Mouse (Mus musculus): ENCODE measurements around the gene Gabra3. TPM values are rescaled to one million over a fixed set of nuclear protein-coding genes. Genes with fewer than 3 reads are reported as not detected.

Gabra3 gene
- polyA plus RNA-seq (2015; fragmentation: Nextera tagmentation; extraction: Ambion mirVana), result 2.6 TPM in 2 replicates

DNA sequence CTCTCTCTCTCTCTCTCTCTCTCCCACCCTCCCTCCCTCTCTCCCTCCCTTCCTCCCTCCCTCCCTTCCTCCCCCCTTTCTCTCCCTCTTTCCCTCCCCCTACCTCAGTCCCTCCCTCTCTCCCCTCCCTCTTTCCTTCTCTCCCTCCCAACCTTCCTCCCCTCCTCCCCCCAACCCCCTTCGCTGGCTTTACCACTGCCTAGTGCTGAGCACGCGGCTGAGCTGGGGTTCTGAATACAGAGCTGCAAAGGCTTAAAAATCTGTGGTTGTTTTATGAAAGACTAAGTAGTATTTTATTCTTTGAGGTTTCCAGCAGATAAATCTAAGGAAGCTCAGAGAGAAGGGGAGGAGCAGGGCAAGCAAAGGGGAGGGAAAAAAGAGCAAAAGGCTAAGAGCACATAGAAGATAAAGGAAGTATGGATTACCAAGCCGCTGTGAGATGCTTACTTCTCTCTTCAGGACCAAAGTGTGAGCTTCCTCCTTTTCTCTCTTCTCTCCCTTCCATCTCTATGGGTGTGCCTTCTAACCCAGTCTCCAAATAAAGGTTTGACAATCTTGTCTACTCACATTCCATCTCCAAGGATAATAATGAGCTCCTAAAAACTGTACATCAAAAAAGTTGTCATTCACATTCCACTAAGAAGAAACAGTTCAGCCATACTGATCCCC lies at the start of gene Gabra3:
TSS of gene Gabra3 (minus strand) at position 619 of the 669 bp plus-strand sequence.
- Histone ChIP-seq H3K27ac (no peak within 1 kb of the TSS), H3K4me2 (peak within 1 kb of the TSS; percentile 55), H3K9ac (no peak within 1 kb of the TSS), H3K4me1 (no peaks in the 10 kb centered on the region), H3K9me3 (replicated peaks) (no peaks in the 10 kb centered on the region), H3K4me3 (replicated peaks) (peak within 1 kb of the TSS; percentile 35), H3K36me3 (no peaks in the 10 kb centered on the region), H3K27me3 (peaks cover 21% of the 10 kb centered on the region)
- 17% methylated on average over 4 of the region's 4 CpGs for WGBS
- ATAC-seq (replicated peaks; ENCODE audit: low FRiP score), result 0 out of 2 replicates have a peak, but pooled peaks have one; percentile 58

DNA sequence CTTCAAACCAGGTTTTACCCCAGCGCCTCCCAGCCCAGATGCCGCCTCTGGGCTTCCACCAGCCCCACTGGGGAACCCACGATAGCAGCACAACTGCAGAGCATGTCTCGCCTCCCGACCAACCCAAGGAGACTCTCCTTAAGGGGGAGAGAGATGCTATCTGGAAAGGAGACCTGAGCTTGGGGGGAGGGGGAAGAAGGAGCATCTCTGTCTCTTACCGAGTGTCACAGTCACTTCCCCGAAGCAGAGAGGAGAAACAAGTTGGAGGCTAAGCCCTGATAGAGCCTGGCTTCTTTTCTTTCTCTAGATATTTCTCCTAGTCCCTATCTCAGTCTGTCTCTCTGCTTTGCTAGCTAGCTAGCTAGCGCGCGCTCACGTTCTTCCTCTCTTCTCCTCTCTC lies 859 bp downstream of the Gabra3 start:
- Histone ChIP-seq H3K27me3 (peaks cover 24% of the 10 kb centered on the region), H3K9me3 (replicated peaks) (no peaks in the 10 kb centered on the region), H3K4me2 (peak overlapping the region; percentile 55), H3K4me3 (replicated peaks) (peak overlapping the region; percentile 35), H3K36me3 (no peaks in the 10 kb centered on the region), H3K4me1 (no peaks in the 10 kb centered on the region), H3K9ac (no peak overlapping the region), H3K27ac (no peak overlapping the region)
- ATAC-seq (replicated peaks; ENCODE audit: low FRiP score), result 0 out of 2 replicates have a peak, but pooled peaks have one; percentile 15
- WGBS, result 25% methylated on average over 11 of the region's 11 CpGs

- H3K27ac ChIP-seq, result no peak overlapping the region
- H3K4me1 ChIP-seq, result no peaks in the 10 kb centered on the region
- H3K27me3 ChIP-seq, result peaks cover 24% of the 10 kb centered on the region
- no peak overlapping the region for H3K9ac ChIP-seq
- 28% methylated on average over 5 of the region's 5 CpGs for WGBS
- H3K36me3 ChIP-seq, result no peaks in the 10 kb centered on the region
- H3K9me3 ChIP-seq (replicated peaks), result no peaks in the 10 kb centered on the region
- H3K4me3 ChIP-seq (replicated peaks), result peak overlapping the region; percentile 35
- 0 out of 2 replicates have a peak, but pooled peaks have one; percentile 12 for ATAC-seq (replicated peaks; ENCODE audit: low FRiP score)
- H3K4me2 ChIP-seq, result peak overlapping the region; percentile 55
Measured at GRCm38 (mm10) chrX:72655381-72655780, 1.3 kb downstream of the Gabra3 start.

DNA sequence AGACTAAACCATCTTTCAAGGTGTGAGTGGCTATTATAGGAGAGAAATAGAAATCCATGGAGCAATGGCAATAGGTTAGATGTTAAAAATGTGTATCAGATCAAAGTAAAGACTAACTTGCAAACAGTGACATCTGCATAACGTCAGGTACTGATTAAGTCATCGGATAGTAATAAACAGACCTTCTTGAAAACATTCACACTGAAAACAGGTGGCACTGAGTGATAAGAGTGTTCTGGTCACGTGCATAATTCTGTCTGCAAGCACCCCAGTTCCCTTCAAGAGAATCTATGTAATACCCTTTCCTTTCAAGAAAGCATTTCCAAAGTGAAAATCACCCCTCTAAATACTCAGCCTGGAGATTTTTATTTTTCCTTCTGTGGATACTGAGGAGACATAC lies 6.0 kb downstream of the Gabra3 start:
- Histone ChIP-seq H3K27me3 (peaks cover 20% of the 10 kb centered on the region), H3K36me3 (no peaks in the 10 kb centered on the region), H3K4me2 (no peak overlapping the region), H3K27ac (no peak overlapping the region), H3K4me3 (replicated peaks) (no peak overlapping the region), H3K4me1 (no peaks in the 10 kb centered on the region), H3K9me3 (replicated peaks) (no peaks in the 10 kb centered on the region), H3K9ac (no peak overlapping the region)
- ATAC-seq (replicated peaks; ENCODE audit: low FRiP score), result no peak
- WGBS, result 69% methylated on average over 3 of the region's 3 CpGs

- no peak overlapping the region for H3K9ac ChIP-seq
- no peak overlapping the region for H3K4me3 ChIP-seq (replicated peaks)
- H3K4me1 ChIP-seq, result no peaks in the 10 kb centered on the region
- no peak overlapping the region for H3K4me2 ChIP-seq
- 43% methylated on average over 2 of the region's 2 CpGs for WGBS
- no peaks in the 10 kb centered on the region; the same call in 1 of the 2 replicates for H3K27me3 ChIP-seq
- no peak for ATAC-seq (replicated peaks; ENCODE audit: low FRiP score)
- no peaks in the 10 kb centered on the region for H3K36me3 ChIP-seq
- H3K9me3 ChIP-seq (replicated peaks), result no peaks in the 10 kb centered on the region
- no peak overlapping the region for H3K27ac ChIP-seq
Measured at GRCm38 (mm10) chrX:72644691-72645090, 12.0 kb downstream of the Gabra3 start.

- Histone ChIP-seq H3K9me3 (replicated peaks) (no peaks in the 10 kb centered on the region), H3K4me2 (no peak overlapping the region), H3K4me1 (no peaks in the 10 kb centered on the region), H3K27me3 (no peaks in the 10 kb centered on the region), H3K9ac (no peak overlapping the region), H3K27ac (no peak overlapping the region), H3K4me3 (replicated peaks) (no peak overlapping the region), H3K36me3 (no peaks in the 10 kb centered on the region)
- ATAC-seq (replicated peaks; ENCODE audit: low FRiP score), result no peak
- WGBS, result 84% methylated on average over 5 of the region's 5 CpGs
Measured at GRCm38 (mm10) chrX:72497284-72497683, 159.4 kb downstream of the Gabra3 start.

- Histone ChIP-seq H3K4me2 (no peak overlapping the region), H3K4me3 (replicated peaks) (no peak overlapping the region), H3K36me3 (no peaks in the 10 kb centered on the region), H3K9ac (no peak overlapping the region), H3K9me3 (replicated peaks) (no peaks in the 10 kb centered on the region), H3K4me1 (no peaks in the 10 kb centered on the region), H3K27ac (no peak overlapping the region), H3K27me3 (no peaks in the 10 kb centered on the region; the same call in 1 of the 2 replicates)
- 80% methylated on average over 2 of the region's 2 CpGs for WGBS
- ATAC-seq (replicated peaks; ENCODE audit: low FRiP score), result no peak
Measured at GRCm38 (mm10) chrX:72489806-72490205, 166.8 kb downstream of the Gabra3 start.

DNA sequence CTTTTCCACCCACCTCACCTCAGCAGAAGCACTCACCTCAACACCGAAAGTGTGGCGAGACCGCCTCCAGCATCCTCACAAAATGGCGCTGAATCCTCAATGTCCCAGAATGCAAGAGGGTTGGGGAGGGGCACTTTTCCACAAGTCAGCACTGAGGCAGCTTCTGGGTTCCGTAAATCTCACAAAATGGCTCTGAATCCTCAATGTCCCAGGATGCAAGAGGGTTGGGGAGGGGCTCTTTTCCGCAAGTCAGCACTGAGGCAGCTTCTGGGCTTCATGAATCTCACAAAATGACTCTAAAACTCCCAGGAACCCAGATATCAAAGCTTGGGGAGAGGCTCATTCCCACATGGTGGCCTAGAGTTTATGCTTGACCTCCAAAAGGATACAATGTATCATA lies 269.9 kb downstream of the Gabra3 start, which contains the start of gene Magea10:
TSS of gene Magea10 (minus strand) at position 101 of the 400 bp plus-strand sequence.
- Histone ChIP-seq H3K27me3 (peaks cover 4% of the 10 kb centered on the region; the same call in 1 of the 2 replicates), H3K9ac (no peak within 1 kb of the TSS), H3K27ac (no peak within 1 kb of the TSS), H3K36me3 (no peaks in the 10 kb centered on the region), H3K4me3 (replicated peaks) (no peak within 1 kb of the TSS), H3K9me3 (replicated peaks) (no peaks in the 10 kb centered on the region), H3K4me2 (no peak within 1 kb of the TSS), H3K4me1 (no peaks in the 10 kb centered on the region)
- no peak for ATAC-seq (replicated peaks; ENCODE audit: low FRiP score)
- WGBS, result 89% methylated on average over 6 of the region's 6 CpGs

MicroRNAs within 50 kb of the gene (microRNA counts, 519-probe panel; counts per million panel counts)
- 2,759 counts per million, percentile 67 among the panel's probes with 10 or more counts for microRNA mmu-miR-105
- 1,763 counts per million, percentile 10 among the panel's probes with 10 or more counts for microRNA mmu-miR-767

Small RNAs within 50 kb of the gene (microRNA-seq; reads per million reads assigned to microRNA genes)
- not detected for gene Mir105
- not detected for gene Mir767

Other genes with a start within 250 kb of the Gabra3 start
- gene Gabrq, start 168.3 kb upstream of the Gabra3 start, polyA plus RNA-seq (2015; fragmentation: Nextera tagmentation; extraction: Ambion mirVana), result 0.04 and 0.14 TPM in 2 replicates

Measured in kidney, embryonic 15.5 days (tissue).